Mouse (Mus musculus) cerebellum, adult 11 months (tissue): Measurements from ENCODE around the gene Acss2.
"Not testable (repeated sequence)": the region's sequence is repeated elsewhere in the genome, so short reads cannot be mapped to it uniquely, and the experiment has no call there.

Source experiments
- DNase-seq: peaks from one replicate; pipeline ENCODE4 v3.0.0; 2022

Acss2 gene

DNA sequence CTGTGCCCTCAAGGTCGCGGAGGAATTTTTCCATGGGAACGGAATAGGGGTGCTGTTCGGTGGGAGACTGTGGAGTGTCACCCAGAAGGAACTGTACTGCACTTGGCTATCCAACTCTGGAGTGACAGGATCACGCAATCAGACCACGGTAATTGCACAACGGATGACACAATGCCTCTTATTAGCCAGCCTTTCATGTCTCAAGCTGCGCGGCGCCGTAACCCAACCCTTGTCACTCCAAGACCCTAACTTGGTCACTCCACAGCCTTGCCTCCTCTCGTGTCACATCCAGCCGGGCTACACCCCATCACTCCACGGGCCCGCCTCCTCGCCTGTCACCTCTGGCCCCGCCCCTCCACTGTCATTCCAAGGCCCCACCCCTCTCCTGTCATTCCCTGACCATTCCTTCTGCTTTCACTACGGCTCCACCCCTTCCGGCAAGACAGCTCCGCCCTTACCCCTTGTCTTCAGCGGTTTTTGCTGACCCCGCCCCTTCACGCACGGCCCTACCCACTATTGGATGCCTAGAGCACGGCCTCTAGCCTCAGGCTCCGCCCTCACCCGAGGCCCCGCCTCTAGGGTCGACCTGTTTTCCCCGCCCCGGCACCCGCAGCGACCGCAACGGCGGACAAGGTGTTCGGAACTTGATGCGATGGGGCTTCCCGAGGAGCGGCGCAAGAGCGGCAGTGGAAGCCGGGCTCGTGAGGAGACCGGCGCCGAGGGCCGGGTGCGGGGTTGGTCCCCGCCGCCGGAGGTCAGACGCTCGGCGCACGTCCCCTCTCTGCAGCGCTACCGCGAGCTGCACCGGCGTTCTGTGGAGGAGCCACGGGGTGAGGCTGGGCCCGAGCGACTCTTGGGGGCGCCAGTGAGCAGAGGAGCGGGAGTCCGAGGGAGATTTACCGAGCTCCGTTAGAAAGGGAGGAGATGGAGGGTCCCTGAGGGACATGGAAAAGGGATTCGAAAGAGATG is at the start of gene Acss2, which contains the start of gene Ggt7:
Gene Acss2, plus strand, starts transcription at position 494 of the 969 bp plus-strand sequence.
Gene Ggt7, minus strand, starts transcription at position 783 of the 969 bp plus-strand sequence.
- DNase-seq: peak; percentile 100

DNA sequence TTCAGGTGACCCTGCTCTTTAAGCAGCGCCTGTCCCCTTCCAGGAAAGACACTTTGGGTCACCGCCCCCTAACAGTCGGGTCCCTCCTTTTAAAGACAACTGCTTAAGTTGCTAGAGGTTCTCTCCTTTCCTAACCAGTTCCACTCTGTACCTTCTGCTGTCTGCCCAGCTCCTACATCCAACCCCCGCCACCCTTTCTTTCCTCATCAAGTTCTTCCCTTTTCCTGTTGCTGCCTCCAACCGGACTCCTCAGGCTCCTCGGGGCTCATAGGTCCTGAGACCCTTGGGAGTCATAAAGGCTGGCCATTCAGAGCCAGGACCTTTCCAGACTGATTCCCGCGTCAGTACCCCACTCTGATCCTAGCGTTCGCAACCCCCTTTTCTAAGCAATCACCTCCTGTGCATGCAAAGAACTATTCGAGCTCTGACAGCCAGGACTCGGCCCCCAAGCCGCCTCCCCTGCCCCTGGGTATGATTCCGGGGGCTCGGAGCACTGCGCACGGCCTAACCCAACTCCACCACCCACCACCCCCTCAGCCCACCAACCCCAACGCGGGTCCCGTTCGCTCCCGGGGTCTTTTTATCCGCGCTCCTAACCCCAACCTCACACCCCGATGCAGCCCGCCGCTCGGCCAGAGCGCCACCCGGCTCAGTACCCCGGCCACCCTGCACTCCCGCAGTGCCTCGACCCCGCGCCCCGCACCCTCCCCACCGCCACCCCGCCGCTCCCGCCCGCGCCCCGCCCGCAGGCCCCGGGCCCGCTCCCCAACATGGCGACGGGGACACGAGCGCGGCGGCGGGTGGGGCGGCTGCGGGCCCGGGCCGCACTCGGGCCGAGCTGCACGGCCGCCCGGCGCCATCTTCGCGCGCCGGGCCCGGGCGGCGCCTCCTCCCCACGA is 44.8 kb upstream of the Acss2 start:
- DNase-seq: peak; percentile 29

DNA sequence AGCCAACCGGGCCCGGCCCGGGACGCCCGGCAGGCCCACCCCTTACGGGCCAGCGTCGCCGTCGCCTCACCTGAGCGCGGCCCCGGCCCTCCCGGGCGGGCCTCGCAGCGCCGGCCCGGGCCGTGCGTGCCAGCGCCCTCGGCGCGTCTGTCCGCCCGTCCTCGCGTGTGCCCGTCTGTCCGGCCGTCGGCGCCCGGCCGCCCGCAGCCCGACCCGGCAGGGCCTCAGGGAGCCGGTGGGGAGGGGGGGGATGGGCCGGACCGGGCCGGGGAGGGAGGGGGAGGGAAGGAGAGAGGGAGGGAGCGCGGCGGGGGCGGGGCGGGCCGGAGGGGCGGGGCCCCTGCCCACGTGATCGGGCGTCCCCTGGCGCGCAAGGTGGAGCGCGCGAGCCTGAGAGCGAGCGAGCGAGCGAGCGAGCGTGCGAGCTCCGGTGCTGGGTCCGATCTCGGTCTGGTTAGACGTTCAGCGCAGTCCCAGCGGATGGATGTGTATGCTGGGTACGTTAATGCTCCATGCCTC is 44.1 kb upstream of the Acss2 start, which contains the start of gene Ncoa6:
Gene Ncoa6, minus strand, starts transcription at position 325 of the 519 bp plus-strand sequence.
- peak; percentile 61 for DNase-seq

DNA sequence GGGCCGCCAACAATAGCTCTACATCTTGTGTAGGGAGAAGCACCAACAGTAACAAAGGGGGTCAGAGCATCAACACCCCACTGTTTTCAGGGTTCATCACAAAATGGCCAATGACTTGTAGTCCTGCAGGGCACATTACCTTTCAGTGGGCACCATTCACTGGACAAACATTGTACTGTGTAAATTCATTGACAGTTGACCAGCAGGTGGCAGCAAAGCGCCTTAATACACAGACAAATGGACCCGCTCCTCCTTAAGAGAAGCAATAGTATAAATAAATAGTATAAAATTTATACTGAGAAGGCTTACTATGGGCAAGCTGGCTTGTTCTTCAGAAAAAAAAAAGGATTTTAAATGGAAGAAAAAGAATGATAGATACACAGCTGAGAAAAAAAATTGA is 35.7 kb upstream of the Acss2 start:
- DNase-seq: peak; percentile 43

DNA sequence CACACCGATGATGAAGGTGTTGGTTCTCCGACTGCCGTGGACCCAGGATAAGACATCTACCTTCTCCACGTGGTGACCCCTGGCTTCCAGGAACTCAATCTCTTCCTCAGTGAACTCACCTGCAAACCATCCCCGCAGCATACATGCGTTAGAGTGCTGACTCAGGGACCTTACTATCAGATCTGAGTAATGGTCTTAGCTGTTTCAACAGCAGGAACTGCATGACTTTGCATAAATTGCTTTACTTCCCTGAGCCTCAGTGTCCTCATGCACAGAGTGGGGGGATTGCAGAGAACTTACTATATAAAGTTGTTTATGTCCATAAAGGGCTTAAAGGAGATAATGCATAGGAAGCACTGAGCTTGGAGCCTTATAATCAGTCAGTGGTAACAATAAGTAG is 26.8 kb upstream of the Acss2 start:
- no peak for DNase-seq

DNA sequence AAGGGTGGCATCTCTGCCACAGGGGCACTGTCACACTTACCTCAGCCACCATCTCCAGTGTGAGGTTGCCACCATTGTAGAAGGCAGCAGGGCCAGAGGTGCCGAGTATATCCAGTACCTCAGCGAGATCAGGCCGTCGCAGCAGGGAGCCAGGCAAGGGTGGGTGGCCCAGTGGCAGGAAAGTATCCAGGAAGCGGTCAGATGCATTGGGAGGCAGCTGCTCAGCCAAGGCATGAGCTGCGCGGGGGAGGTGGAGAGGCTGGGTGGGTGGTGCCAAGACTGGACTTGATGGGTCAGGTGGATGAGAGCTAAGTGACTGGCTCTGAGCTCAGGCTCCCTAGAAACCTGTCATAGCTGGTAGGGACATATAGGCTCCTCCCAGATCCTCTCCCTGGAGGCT is 15.2 kb upstream of the Acss2 start:
- no peak for DNase-seq

DNA sequence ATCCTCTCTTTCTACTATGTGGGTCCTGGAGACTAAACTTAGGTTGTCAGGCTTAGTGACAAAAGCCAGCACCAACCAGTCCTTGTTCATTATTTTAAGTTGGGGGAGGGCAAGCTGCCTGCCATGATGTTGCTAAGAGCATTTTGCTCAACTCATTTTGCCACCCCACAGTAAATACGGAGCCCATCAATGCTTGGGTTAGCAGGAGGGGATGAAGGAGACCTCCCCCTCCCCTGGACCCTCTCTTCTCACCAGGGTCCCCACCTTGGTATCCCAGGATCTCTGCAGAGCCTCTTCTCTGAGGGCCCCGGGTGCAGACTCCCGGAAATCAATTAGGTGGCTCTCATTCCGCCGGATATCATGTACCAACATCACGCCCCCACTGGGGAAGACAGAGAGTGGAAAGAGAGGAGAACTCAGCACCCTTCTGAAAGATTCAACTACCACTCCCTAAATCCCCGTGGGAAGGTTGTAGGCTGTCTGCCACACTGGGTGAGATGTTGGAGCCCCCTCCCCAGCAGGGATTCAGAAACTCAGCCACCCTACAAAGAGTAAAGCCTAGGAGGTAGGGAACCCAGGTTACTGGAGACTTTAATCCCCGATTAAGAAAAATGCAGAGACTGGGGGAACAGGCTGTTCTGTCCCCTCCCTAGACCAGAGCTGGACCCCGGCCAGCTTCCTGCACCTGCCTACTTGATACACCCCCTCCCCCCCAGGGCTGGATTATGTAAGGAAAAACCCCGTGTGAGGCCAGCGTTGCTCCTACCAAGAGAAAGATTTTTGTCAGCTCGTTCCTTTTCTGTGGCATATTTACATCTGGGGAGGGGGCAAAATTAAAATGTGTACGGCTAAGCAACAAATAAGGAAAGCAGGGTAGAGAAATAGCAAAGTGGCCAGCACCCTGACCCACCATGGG is 13.1 kb upstream of the Acss2 start:
- DNase-seq: no peak

DNA sequence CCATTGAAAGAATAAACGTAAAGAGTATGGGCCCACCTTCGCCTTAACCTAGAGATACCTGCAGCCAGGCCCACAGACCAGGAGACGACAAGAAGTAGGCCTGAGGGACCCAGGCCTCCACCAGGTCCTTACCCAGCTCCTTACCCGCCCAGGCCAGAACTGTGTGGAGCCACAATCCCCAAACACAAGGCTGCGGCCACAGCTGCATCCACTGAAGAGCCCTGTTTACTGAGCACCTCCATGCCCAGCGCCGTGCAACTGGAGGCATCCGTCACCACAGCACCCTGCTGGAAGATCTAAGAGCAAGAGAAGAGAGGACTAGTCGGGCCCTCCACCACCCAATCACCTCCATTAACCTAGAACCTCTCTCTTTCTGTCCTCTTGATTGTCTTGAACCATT is 11.9 kb upstream of the Acss2 start:
- no peak for DNase-seq

DNA sequence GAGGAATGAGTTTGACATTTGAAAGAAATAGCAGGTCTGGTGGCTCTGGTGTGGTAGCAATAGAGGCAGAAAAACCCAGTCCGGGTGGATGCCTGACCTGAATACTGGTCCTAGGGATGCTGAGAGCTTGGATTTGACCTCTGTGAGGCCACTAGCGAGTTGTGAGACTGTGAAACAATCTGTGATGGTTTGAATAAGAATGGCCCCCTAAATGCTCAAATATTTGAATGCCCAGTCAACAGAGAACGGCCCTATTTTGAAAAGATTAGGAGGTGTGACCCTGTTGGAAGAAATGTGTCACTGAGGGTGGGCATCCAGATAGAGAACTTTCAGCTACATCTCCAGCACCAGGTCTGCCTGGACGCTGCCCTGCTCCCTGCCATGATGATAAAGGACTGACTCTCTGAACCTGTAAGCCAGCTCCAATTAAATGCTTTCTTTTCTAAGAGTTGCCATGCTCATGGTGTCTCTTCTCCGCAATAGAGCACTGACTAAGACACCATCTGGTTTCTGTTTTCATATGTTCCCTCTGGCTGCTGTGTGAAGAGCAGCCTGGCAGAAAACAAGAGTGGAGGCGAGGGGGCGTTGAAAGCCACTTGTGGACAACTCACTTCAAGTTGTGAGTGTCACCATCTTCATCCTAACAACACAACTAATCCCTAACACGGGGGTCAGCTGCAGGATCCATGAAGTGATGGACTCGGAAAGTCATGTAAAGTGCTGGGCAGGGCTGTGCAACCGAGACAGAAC is 9.9 kb upstream of the Acss2 start:
- DNase-seq: no peak

DNA sequence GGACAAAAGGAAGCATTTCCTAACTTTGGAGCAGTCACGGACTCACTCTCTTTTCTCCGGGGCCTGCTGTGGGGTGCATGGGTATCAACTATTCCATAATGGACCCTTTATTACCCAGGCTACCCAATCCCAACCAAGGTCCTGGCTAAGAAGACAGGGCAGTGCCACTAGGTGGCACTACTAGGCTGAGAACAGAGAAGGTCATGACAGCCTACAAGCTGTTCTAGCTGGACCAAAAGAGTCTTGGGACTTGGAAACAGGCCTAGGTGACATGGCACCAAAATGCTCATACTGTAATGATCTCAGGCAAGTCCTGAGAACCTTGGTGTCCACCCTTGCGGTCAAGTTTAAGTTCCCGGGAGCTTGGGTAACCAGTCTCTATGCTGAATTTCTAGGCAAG is 5.3 kb upstream of the Acss2 start:
- peak; percentile 77 for DNase-seq

DNA sequence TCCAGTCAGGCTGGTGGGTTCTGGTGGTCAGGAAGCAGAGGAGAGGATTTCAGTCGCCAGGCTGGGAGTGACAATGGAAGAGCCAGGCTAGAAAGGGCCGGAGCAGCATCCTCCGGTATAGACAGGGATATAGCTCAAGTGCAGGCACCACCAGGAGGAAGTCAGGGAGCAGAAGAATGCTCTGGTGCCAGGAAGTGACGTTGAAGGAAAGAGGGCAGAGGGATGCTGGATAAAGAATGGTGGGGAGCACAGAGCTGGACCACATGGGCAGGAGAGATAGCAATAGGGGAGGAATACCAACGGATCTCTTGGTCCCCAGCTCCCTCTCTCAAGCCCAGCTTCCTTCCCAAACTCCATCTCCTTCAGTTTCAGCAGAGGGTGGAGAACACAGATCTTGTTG is 4.2 kb upstream of the Acss2 start:
- DNase-seq: no peak

DNA sequence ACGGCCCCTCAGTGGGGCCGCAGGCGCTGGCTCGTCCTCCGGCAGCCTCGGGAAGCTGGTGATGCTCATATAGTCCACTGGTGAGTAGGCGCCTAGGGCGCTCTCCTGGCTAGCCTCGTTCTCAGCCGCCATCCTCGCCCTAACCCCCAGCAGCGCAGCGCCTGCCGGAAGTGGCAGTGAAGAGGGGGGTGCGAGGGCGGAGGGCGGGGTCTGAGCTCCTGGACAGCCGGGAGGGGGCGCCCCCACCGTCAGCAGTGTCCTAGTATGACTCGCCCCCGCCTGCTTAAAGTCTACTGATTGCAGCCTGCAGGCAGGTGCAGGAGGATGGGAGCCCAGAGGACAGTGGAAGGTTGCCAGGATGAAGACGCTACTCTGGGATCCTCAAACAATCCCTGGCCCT is 3.1 kb upstream of the Acss2 start:
- peak; percentile 90 for DNase-seq

DNA sequence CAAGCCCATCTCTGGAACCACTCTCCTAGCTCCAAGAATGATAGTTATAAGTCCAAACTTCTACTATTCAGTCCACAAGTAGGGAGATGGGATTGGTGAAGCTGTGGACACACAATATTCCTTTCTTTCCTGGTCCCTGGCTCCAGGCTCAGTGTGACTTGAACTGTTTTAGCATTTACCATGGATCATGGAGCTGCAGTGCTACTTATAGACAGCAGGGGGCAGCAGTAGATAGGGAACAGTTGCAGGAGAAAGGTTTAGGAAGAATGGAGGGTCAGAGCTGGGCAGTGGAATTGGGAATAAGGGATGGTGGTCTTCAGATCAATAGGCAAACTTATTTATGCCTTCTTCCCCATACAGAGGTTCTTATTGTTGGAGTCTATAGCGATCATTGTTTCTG is 1.8 kb upstream of the Acss2 start:
- peak; percentile 67 for DNase-seq

DNA sequence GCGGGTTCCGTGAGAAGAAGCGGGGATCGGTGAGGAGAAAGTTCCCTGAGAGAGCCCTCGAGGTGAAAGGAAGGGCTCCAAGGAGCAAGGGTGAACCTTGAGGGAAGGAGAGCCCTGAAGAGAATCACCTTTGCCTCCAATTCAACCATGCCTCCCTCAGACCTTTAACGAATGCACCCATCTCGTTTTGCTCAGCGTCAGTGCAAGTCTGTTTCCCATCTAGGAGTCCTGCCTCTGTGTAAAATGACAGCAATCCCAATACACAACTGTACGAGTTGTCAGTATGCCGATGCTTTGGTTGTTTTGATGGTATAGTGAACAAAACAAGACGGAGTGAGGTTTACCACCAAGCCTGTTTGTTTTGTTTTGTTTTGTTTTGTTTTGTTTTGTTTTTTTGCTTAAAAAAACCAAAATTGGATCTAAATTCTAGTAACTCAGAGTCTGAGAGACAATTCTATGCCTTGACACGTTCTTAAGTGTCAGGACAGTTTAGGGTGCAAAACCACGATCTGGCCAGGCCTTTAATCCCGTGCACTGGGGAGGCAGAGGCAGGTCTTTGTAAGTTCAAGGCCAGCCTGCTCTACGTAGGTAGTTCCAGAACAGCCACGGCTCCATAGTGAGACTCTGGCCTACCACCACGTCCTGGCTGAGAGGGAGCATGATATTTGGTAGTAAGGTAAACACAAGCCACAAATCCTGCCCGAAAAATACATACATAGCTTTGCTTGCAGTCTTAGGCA is 953 bp downstream of the Acss2 start:
- DNase-seq: no peak

DNA sequence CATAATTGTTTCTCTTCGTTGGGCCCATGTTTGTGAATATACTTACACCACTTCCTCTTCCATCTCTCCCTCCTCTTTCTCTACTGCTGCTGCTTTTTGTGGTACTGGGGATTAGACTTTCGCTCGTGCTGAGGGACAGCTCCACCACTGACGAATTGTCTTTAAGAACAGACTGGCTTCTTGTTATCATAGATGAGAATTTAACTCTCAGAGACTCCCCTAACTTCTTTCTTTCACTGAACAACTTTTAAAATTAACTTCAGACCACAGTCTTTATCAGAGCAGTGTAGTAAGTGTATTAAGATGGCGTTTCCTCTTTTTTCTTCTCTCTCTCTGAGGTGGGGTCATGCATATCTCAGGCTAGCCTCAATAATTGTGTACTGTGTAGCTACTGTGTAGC is 6.0 kb downstream of the Acss2 start:
- DNase-seq: no peak

DNA sequence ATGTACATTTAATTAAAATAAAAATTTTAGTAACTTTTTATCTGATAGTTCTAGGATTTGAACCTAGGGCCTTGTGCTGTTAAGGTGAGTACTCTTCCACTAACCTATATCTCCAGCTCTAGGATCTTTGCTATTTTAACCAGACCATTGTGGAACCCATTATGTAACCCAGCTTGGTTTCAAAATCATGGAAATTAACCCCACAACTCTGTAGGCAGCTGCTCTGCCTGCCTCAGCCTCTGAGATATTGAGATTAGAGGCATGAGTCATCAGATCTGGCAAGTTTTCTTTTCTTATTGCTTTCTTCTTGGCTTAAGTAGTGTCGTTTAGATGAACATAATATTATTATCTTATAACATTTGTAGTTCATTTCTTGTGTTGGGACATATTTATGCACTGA is 6.6 kb downstream of the Acss2 start:
- DNase-seq: no peak

DNA sequence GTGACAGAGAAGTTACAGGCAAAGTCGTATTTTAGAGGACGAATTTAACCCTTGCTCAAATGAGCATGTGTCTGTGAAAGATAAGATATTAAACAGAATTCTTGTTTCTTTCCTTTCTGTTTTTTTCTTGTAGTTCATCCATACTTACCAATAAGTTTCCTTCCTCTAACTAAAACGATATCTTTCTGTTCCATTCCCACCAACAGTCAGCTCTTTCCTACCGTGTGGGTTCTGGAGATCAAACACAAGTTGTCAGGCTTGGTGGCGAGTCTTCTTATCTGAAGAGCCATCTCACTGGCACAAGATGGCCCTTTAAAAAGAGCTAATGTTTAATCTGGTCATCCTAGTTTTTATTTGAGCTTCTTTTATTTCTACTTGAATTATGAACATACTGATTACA is 9.6 kb downstream of the Acss2 start:
- no peak for DNase-seq

DNA sequence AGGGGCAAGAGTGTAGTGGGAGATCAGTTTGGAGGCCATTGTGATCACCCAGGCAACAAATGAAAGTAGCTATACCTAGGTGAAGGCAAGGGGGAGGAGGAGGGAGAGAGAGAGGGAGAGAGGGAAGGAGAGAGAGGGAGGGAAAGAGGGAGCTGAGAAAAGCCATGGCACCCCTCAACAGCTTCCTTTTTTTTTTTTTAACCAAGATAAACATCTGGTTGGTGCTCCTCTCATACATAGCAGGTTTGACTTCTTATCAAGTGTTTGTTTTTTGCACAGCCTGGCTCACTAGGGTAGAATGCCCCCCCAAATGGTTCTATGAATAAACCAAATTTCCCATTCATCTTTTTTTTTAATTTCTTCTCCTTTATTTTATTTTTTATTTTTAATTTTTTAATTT is 18.5 kb downstream of the Acss2 start:
- no peak for DNase-seq

DNA sequence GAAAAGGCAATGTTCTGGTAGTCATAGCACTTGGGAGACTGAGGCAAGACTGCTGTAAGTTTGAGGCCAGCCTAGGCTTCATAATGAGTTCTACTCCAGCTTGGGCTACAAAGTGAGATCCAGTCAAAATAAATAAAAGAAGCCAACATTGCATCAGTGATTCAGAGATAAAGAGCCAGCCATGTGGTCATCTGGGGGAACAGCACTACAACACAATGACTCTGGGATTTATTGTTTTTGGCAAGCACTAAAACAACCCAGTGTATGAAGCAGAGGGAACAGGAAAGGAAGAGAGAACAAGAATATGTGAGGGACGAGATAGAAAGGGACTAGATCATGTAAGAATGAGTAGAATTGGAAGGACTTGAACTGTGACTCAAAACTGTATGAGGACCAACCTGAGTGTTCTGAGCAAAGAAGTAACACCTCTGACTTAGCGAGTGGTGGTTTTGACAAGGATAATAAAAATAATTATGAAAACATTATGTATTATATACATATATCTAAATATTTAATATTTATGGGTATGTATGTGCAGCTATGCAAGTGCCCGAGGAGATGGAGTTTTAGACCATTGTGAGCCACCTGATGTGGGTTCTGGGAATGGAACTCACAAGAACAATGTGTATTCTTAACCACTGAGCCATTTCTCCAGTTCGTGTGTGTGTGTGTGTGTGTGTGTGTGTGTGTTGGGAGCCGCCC is 20.2 kb downstream of the Acss2 start:
- no peak for DNase-seq

DNA sequence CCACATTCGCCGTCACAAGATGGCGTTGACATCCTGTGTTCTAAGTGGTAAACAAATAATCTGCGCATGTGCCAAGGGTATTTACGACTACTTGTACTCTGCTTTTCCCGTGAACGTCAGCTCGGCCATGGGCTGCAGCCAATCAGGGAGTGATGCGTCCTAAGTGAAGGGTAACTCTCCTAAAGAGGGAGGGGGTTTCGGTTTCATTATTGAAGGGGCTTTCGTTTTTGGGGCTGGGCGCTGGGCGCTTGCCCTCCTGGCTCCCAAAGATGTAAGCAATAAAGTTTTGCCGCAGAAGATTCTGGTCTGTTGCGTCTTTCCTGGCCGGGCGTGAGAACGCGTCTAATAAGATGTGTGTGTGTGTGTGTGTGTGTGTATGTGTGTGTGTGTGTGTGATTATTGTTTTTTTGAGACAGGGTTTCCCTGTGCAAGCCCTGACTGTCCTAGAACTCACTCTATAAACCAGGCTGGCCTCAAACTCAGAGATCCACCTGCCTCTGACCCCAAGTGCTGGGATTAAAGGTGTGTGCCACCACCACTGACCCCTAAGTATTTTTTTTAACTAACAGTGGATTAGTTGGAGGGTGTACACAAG is 20.8 kb downstream of the Acss2 start:
- DNase-seq: not testable (repeated sequence)
